Mouse (Mus musculus) liver, embryonic 14.5 days (tissue): Measurements from ENCODE around the gene Acox3. TPM values are rescaled to one million over a fixed set of nuclear protein-coding genes. Genes with fewer than 3 reads are reported as not detected.

Experiments used
- ATAC-seq: fragments of 200-750 bp; cut with Nextera tagmentation; 2 replicates; pipeline ENCODE4 v1.8.0; 2017; ENCODE audit warnings: moderate number of reproducible peaks, mild to moderate bottlenecking, moderate library complexity; ENCODE audit not compliant: insufficient read depth
- DNase-seq, 3 experiments: peaks; one replicate each; pipeline ENCODE4 v3.0.0-alpha.2; 2012 to 2013; ENCODE audit warnings: low read depth in 3 of 3, low spot score in 3 of 3
- H3K27ac ChIP-seq: fragments of 300-500 bp; sonication (generic); 2 replicates; pipeline ENCODE4 v1.5.1; 2014; ENCODE audit warnings: moderate library complexity, mild to moderate bottlenecking, control low read depth, inconsistent platforms
- H3K27me3 ChIP-seq: fragments of 300-500 bp; sonication (generic); 2 replicates; pipeline ENCODE4 v1.6.1; 2014; ENCODE audit warnings: mild to moderate bottlenecking, low read length, moderate library complexity; ENCODE audit not compliant: control insufficient read depth, insufficient read depth
- H3K36me3 ChIP-seq: fragments of 300-500 bp; sonication (generic); replicated peaks from 2 replicates; pipeline ENCODE4 v1.6.1; 2014; ENCODE audit warnings: low read depth; ENCODE audit not compliant: control insufficient read depth, insufficient read depth
- H3K4me1 ChIP-seq, 2 experiments: fragments of 200-500 bp in 1 of 2; fragments of 300-500 bp in 1 of 2; sonication (generic) in 1 of 2; replicated peaks; 2 replicates each; pipeline ENCODE4 v1.6.1; 2012 to 2014; ENCODE audit warnings: antibody characterized with exemption in 1 of 2, inconsistent platforms in 1 of 2, low read length in 1 of 2; ENCODE audit not compliant: control insufficient read depth in 2 of 2, insufficient read depth in 2 of 2
- H3K4me2 ChIP-seq: fragments of 300-500 bp; sonication (generic); 2 replicates; pipeline ENCODE4 v1.6.1; 2014; ENCODE audit warnings: low read depth, mild to moderate bottlenecking, control low read depth, moderate library complexity
- H3K4me3 ChIP-seq, 2 experiments: fragments of 200-500 bp in 1 of 2; fragments of 300-500 bp in 1 of 2; sonication (generic) in 1 of 2; 2 replicates each; pipeline ENCODE4 v1.5.1; 2012 to 2014; ENCODE audit warnings: low read depth in 2 of 2, low read length in 2 of 2, mild to moderate bottlenecking in 2 of 2, control low read depth in 1 of 2, inconsistent platforms in 1 of 2, moderate library complexity in 1 of 2; ENCODE audit not compliant: insufficient read depth in 1 of 2
- H3K9ac ChIP-seq: fragments of 300-500 bp; sonication (generic); replicated peaks from 2 replicates; pipeline ENCODE4 v1.6.1; 2014; ENCODE audit warnings: mild to moderate bottlenecking, control low read depth, moderate library complexity
- H3K9me3 ChIP-seq: fragments of 300-500 bp; sonication (generic); 2 replicates; pipeline ENCODE4 v1.6.1; 2016; ENCODE audit warnings: low read length, mixed read lengths; ENCODE audit not compliant: control insufficient read depth
- CTCF ChIP-seq: IDR thresholded peaks from 2 replicates; pipeline ENCODE4 v1.5.1; 2016; ENCODE audit warnings: antibody characterized with exemption, low read depth, control low read depth
- EP300 ChIP-seq: IDR thresholded peaks from 2 replicates; pipeline ENCODE4 v1.6.1; 2016; ENCODE audit warnings: antibody characterized with exemption, low read depth
- WGBS: fragments of 180-500 bp; shearing (Covaris S2); extraction: QIAGEN DNeasy Blood & Tissue Kit; methylation state at CpG from one replicate; pipeline ENCODE4 v1.1.7; 2014; ENCODE audit not compliant: insufficient replicate concordance; 5-methylcytosine and 5-hydroxymethylcytosine counted together
- polyA plus RNA-seq, 2 experiments: library from polyadenylated mRNA; depleted of rRNA in 1 of 2; stranded (reverse) in 1 of 2; unstranded in 1 of 2; fragments of >200 nt; fragmentation: Nextera tagmentation in 1 of 2; extraction: Ambion mirVana in 1 of 2; gene quantifications; 2 replicates each; pipeline versions ENCODE4 v1.2.1 to v1.2.3; 2012 to 2014

Gene Acox3
- polyA plus RNA-seq, 2 experiments = 2.5 to 3.6 TPM

DNA sequence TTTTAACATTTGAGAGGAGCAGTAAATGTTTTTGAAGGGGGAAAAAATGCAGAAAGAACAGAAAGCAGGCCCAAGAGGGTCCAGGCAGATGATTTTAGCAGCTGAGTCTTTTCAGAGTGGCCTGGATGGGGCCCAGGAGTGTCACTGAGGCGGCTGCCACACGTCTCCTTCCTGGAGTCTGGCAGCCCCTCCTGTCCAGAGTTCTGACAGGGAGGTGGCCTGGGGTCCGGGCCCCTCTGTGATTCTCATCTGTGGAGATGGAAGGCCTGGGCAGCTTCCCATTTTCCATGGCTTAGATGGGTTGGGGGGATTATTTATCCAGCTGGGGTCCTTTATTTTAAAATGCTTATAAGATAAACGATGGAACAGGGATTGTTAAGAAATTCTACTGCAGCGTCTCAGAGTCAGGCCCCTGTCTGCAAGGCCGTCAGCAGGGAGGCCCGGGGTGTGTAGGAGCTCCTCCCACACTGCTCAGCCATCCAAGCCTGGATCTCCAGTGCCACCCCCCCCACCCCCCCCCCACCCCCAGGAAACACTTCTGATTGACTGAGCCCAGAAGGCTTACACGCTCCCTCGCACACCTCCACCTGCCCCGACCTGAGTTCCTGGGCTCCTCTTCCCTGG is 59.2 kb downstream of the Acox3 start:
- Histone ChIP-seq H3K9ac (no peak overlapping the region), H3K27ac (no peak overlapping the region), H3K9me3 (no peaks in the 10 kb centered on the region), H3K27me3 (no peaks in the 10 kb centered on the region), H3K36me3 (no peaks in the 10 kb centered on the region), H3K4me1 (no peaks in the 10 kb centered on the region), H3K4me2 (no peak overlapping the region), H3K4me3 (no peak overlapping the region)
- DNase-seq (no peak), ATAC-seq (no peak)
- WGBS = 51% methylated on average over 10 of the region's 10 CpGs
- no peak for TF ChIP-seq EP300
- TF ChIP-seq CTCF = no peak

DNA sequence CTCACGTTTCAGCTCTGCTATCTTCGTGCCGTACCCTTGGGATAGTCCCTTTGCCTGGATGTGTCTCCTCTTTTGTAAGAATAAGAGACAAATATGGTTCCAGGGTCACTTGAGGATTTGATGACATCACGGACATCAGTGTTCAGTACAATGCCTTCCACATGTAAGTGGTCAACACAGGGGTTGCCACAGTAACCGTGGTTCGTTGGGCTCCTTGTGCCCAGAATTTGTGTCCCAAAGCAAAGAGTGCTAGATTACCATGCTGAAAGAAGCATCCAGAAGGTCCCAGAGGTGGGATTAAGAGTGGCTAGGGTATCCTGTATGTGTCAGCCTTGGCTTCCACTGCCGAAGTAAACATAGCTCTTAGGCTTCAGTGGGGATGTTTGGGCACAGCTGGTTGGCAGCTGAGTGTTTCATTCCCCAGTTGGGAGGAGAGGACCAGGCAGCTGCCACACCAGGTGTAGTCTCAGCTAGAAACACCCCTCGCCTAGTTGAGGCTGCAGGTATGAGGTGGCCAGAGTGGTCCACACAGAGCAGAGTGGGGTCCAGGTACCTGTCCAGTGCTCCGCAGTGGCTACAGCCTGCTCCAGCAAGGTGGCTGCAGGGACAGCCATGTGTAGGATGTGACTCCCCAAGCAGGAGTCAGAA is 60.7 kb downstream of the Acox3 start:
- Histone ChIP-seq H3K27ac (no peak overlapping the region), H3K4me2 (no peak overlapping the region), H3K9ac (no peak overlapping the region), H3K27me3 (no peaks in the 10 kb centered on the region), H3K4me3 (no peak overlapping the region), H3K4me1 (no peaks in the 10 kb centered on the region), H3K36me3 (no peaks in the 10 kb centered on the region), H3K9me3 (no peaks in the 10 kb centered on the region)
- ATAC-seq (no peak), DNase-seq (no peak)
- no peak for TF ChIP-seq CTCF
- TF ChIP-seq EP300 = no peak
- 62% methylated on average over 9 of the region's 9 CpGs for WGBS

DNA sequence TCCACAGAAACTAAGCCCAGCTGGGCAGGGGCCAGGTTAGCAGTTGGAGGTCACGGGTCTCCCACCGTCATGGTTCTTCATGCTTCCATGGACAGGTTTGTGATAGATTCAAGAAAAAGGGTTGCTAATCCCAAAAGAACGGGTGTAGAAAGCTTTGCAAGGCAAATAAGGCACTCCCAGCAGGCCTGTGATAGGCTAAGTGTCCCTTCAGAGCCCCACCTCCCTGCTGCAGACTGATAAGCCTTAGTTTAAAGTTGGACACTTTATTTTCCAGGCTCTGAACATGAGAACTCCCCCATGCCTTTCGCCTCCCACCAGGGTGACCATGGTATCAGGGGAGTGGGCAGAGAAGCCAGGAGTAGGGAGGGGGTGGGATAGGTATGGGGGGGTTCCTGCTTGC is 61.2 kb downstream of the Acox3 start:
- TF ChIP-seq EP300 (no peak), CTCF (no peak)
- H3K9me3 ChIP-seq = no peaks in the 10 kb centered on the region
- DNase-seq = no peak
- H3K4me1 ChIP-seq = no peaks in the 10 kb centered on the region
- no peaks in the 10 kb centered on the region for H3K27me3 ChIP-seq
- 46% methylated on average over 4 of the region's 4 CpGs for WGBS
- no peak overlapping the region for H3K4me2 ChIP-seq
- H3K4me3 ChIP-seq = no peak overlapping the region
- no peaks in the 10 kb centered on the region for H3K36me3 ChIP-seq
- ATAC-seq = no peak
- no peak overlapping the region for H3K27ac ChIP-seq
- H3K9ac ChIP-seq = no peak overlapping the region

DNA sequence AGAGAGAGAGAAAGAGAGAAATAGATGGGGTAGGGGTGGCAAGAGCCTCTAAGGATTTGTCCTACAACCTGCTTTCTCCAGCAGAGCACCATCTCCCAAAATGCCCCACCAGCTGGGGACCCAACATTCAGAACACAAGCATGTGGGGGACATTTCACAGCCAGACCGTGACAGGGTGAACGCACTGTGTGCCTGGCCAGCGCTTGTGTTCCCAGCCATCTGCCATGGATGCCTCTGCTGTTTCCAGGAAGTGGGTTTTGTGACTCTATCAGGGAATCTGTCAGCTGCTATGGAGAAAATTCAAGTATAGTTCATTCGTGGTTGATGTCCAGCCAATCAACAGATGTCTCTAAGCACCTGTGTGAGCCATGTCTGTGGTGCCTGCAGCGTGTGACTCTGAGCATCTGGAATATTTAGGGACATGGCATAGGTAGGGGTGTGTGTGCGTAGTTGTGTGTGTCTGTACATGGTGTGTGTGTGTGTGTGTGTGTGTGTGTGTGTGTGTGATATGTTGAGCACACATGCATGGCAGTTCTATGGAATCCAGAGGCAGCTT is 63.2 kb downstream of the Acox3 start:
- no peak for TF ChIP-seq EP300
- TF ChIP-seq CTCF = no peak
- Histone ChIP-seq H3K4me3 (no peak overlapping the region), H3K9me3 (no peaks in the 10 kb centered on the region), H3K27me3 (no peaks in the 10 kb centered on the region), H3K4me1 (no peaks in the 10 kb centered on the region), H3K36me3 (no peaks in the 10 kb centered on the region), H3K27ac (no peak overlapping the region), H3K4me2 (no peak overlapping the region), H3K9ac (no peak overlapping the region)
- DNase-seq = no peak
- no peak for ATAC-seq
- 56% methylated on average over 6 of the region's 6 CpGs for WGBS

DNA sequence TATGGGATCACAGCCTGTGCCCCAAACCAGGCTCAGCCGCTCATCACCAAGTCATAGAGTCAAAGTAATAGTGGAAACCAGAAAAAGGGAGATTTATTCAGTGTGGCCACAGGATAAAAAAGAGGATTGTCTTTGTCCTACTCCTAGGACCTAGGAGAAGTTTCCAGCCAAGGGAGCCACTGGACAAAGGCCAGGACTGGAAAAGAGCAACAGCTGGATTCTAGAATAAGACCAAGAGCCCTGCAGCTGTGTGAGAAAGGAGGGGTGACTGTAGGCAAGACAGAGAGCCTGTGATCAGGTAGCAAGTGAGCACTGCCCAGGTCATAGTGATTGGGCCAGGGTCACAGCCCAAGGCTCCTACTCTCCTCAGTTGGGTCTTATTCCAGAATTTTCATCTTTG is 64.1 kb downstream of the Acox3 start:
- Histone ChIP-seq H3K9ac (no peak overlapping the region), H3K4me2 (no peak overlapping the region), H3K36me3 (no peaks in the 10 kb centered on the region), H3K4me1 (no peaks in the 10 kb centered on the region), H3K9me3 (no peaks in the 10 kb centered on the region), H3K27ac (no peak overlapping the region), H3K4me3 (no peak overlapping the region), H3K27me3 (no peaks in the 10 kb centered on the region)
- TF ChIP-seq EP300 = no peak
- TF ChIP-seq CTCF = no peak
- ATAC-seq (no peak), DNase-seq (no peak)
- WGBS = 65% methylated on average over 1 of the region's 1 CpGs
